Mouse (Mus musculus) small intestine, adult 2 months (tissue): ENCODE results near the gene Fam129a.

Experiments used
- CTCF ChIP-seq: fragments of 200-500 bp; IDR thresholded peaks from 2 replicates; pipeline ENCODE4 v1.5.1; 2012; ENCODE audit warnings: low read depth, mild to moderate bottlenecking, control low read depth, inconsistent platforms, low read length, moderate library complexity, mixed read lengths; ENCODE audit not compliant: insufficient replicate concordance, insufficient read length; ENCODE audit errors: extremely low read depth
- POLR2A ChIP-seq: fragments of 200-500 bp; IDR thresholded peaks from 2 replicates; pipeline ENCODE4 v1.6.1; 2012; ENCODE audit warnings: low read depth, mild to moderate bottlenecking, control low read depth, inconsistent platforms, low read length, moderate library complexity

GRCm38 (mm10) chr1:151708966-151709733 lies 138.2 kb downstream of the Fam129a start:
- TF ChIP-seq POLR2A (no peak), CTCF (no peak)
